Mouse (Mus musculus) CH12.LX (cell line): ENCODE results near the gene Golga1. TPM values are rescaled to one million over a fixed set of nuclear protein-coding genes. Genes with fewer than 3 reads are reported as not detected.

Experiments
- DNase-seq: peaks from one replicate; pipeline ENCODE4 v3.0.0-alpha.2; 2013; ENCODE audit errors: extremely low read depth
- H3K27ac ChIP-seq: 2 replicates; pipeline ENCODE4 v1.5.1; 2012; ENCODE audit warnings: low read depth, mild to moderate bottlenecking, control low read depth, moderate library complexity; ENCODE audit not compliant: insufficient read depth
- H3K27me3 ChIP-seq: replicated peaks from 2 replicates; pipeline ENCODE3; 2012; ENCODE audit warnings: inconsistent platforms
- H3K36me3 ChIP-seq, 2 experiments: replicated peaks in 1 of 2; 2 replicates each; pipeline versions ENCODE3 to v1.6.1; 2012; ENCODE audit warnings: inconsistent platforms in 1 of 2, low read length in 1 of 2, mild to moderate bottlenecking in 1 of 2, mixed read lengths in 1 of 2, moderate library complexity in 1 of 2; ENCODE audit not compliant: control insufficient read depth in 1 of 2, insufficient read depth in 1 of 2
- H3K4me1 ChIP-seq, 2 experiments: 2 replicates each; pipeline ENCODE4 v1.6.1; 2012; ENCODE audit warnings: inconsistent platforms in 1 of 2, moderate library complexity in 1 of 2; ENCODE audit not compliant: insufficient read depth in 2 of 2, control insufficient read depth in 1 of 2
- H3K4me2 ChIP-seq: 2 replicates; pipeline ENCODE4 v1.6.1; 2012; ENCODE audit warnings: low read depth, mild to moderate bottlenecking, control low read depth; ENCODE audit not compliant: poor library complexity, insufficient read depth, severe bottlenecking
- H3K4me3 ChIP-seq, 3 experiments: fragments of 150-350 bp in 1 of 3; sonication (generic) in 1 of 3; replicated peaks in 1 of 3; 2 replicates each; pipeline versions ENCODE3 to v1.5.1; 2011 to 2012; ENCODE audit warnings: low read depth in 2 of 3, low read length in 2 of 3, mild to moderate bottlenecking in 2 of 3, moderate library complexity in 2 of 3, control low read depth in 1 of 3, improper control_type of control experiment in 1 of 3, inconsistent platforms in 1 of 3, mixed read lengths in 1 of 3; ENCODE audit not compliant: poor library complexity in 1 of 3
- H3K79me2 ChIP-seq: replicated peaks from 2 replicates; pipeline ENCODE4 v1.6.1; 2012; ENCODE audit warnings: mild to moderate bottlenecking, moderate library complexity; ENCODE audit not compliant: control insufficient read depth, poor library complexity, insufficient read depth, severe bottlenecking; ENCODE audit errors: extremely low read depth
- H3K9ac ChIP-seq: 2 replicates; pipeline ENCODE4 v1.6.1; 2012; ENCODE audit warnings: low read depth, mild to moderate bottlenecking, control low read depth, moderate library complexity; ENCODE audit not compliant: insufficient read depth
- H3K9me3 ChIP-seq: replicated peaks from 2 replicates; pipeline ENCODE3; 2012; ENCODE audit warnings: low read length, inconsistent platforms, mixed read lengths
- HCFC1 ChIP-seq: IDR thresholded peaks from 2 replicates; pipeline ENCODE4 v1.6.1; 2012; ENCODE audit warnings: low read depth, mild to moderate bottlenecking, inconsistent platforms, low read length, improper control_type of control experiment
- NRF1 ChIP-seq: IDR thresholded peaks from 2 replicates; pipeline ENCODE4 v1.6.1; 2014; ENCODE audit warnings: low read depth, mild to moderate bottlenecking, inconsistent platforms, low read length, improper control_type of control experiment, moderate library complexity
- POLR2AphosphoS2 ChIP-seq: IDR thresholded peaks from 2 replicates; pipeline ENCODE4 v1.6.1; 2011; ENCODE audit warnings: low read depth, low read length, improper control_type of control experiment
- RCOR1 ChIP-seq: conservative IDR thresholded peaks from 2 replicates; pipeline ENCODE4 v1.6.1; 2012; ENCODE audit warnings: low read depth, mild to moderate bottlenecking, inconsistent platforms, low read length, improper control_type of control experiment
- SMC3 ChIP-seq: IDR thresholded peaks from 2 replicates; pipeline ENCODE4 v1.6.1; 2011; ENCODE audit warnings: low read depth, low read length, improper control_type of control experiment
- ZNF384 ChIP-seq: IDR thresholded peaks from 2 replicates; pipeline ENCODE4 v1.6.1; 2012; ENCODE audit warnings: low read depth, low read length, improper control_type of control experiment, inconsistent platforms
- dilution Hi-C: fragments of 300-500 bp; cut with MboI; formaldehyde crosslinking; loops from 2 replicates; pipeline ENCODE4 v1.14.3; 2020; ENCODE audit warnings: low sequenced_read_pairs; ENCODE audit not compliant: extremely low pct_unique_long_range_greater_than_20kb, extremely low pct_ligation_motif_present
- in situ Hi-C: fragments of 300-500 bp; cut with MboI; formaldehyde crosslinking; loops from 3 replicates; pipeline ENCODE4 v1.14.3; 2019; ENCODE audit warnings: low sequenced_read_pairs, low pct_ligation_motif_present, low pct_unique_long_range_greater_than_20kb, mixed read lengths
- polyA plus RNA-seq: library from polyadenylated mRNA; unstranded; fragments of >175 nt; gene quantifications from 2 replicates; pipeline ENCODE4 v1.2.1, GENCODE M21; 2012; ENCODE audit warnings: low read depth; ENCODE audit not compliant: insufficient read length
- total RNA-seq, 2 experiments: library from RNA; depleted of rRNA; stranded (reverse); fragments of 300-350 nt in 1 of 2; fragments of >200 nt in 1 of 2; gene quantifications; 2 replicates each; pipeline ENCODE4 v1.2.3; 2012 to 2014

Golga1 gene
- total and polyA plus RNA-seq, 3 experiments, result 7.8 to 10.1 (median 8.6) TPM

GRCm38 (mm10) chr2:38975941-38976805 lies 89.2 kb downstream of the Golga1 start:
- Histone ChIP-seq H3K27ac (no peak overlapping the region), H3K27me3 (no peaks in the 10 kb centered on the region), H3K4me3 (no peak overlapping the region), H3K9me3 (no peaks in the 10 kb centered on the region), H3K9ac (no peak overlapping the region), H3K4me1 (peaks cover 2 to 27% of the 10 kb centered on the region in 2 experiments; a peak in 3 of 4 replicates), H3K36me3 (no peaks in the 10 kb centered on the region), H3K4me2 (no peak overlapping the region), H3K79me2 (no peaks in the 10 kb centered on the region)
- dilution Hi-C loops, result no loop called here
- in situ Hi-C loops, result no loop called here
- TF ChIP-seq HCFC1 (no peak), NRF1 (no peak), SMC3 (no peak), RCOR1 (no peak)
- no peak for DNase-seq

- Histone ChIP-seq H3K4me3 (no peak overlapping the region), H3K9ac (no peak overlapping the region), H3K4me1 (peaks cover 2 to 20% of the 10 kb centered on the region in 2 experiments; a peak in 3 of 4 replicates), H3K9me3 (no peaks in the 10 kb centered on the region), H3K27me3 (no peaks in the 10 kb centered on the region), H3K27ac (no peak overlapping the region), H3K79me2 (no peaks in the 10 kb centered on the region), H3K36me3 (no peaks in the 10 kb centered on the region), H3K4me2 (no peak overlapping the region)
- dilution Hi-C loops, result no loop called here
- DNase-seq, result no peak
- in situ Hi-C loops, result no loop called here
- no peak for TF ChIP-seq RCOR1
These were observed 90.2 kb downstream of the Golga1 start for GRCm38 (mm10) chr2:38975181-38975580.

- peak; percentile 39 for DNase-seq
- Histone ChIP-seq H3K79me2 (no peaks in the 10 kb centered on the region), H3K9me3 (no peaks in the 10 kb centered on the region), H3K27me3 (no peaks in the 10 kb centered on the region), H3K4me3 (no peak overlapping the region), H3K27ac (no peak overlapping the region), H3K36me3 (no peaks in the 10 kb centered on the region), H3K4me2 (peak overlapping the region; percentile 32), H3K4me1 (peaks cover 2 to 20% of the 10 kb centered on the region in 2 experiments; a peak in 3 of 4 replicates), H3K9ac (no peak overlapping the region)
- TF ChIP-seq ZNF384 (peak; percentile 63), POLR2AphosphoS2 (no peak)
- dilution Hi-C loops, result no loop called here
- in situ Hi-C loops, result no loop called here
These were observed 91.2 kb downstream of the Golga1 start for GRCm38 (mm10) chr2:38974171-38974570.
